Mouse (Mus musculus) lung, embryonic 16.5 days (tissue): ENCODE measurements at regions not wholly inside any gene's neighbourhood (a gene's known extent, or its start where the extent isn't known, plus 50 kb on each side); places are given as distances from the start of the nearest gene placed in this dataset.

Experiments
- ATAC-seq: fragments of 200-750 bp; cut with Nextera tagmentation; 2 replicates; pipeline ENCODE4 v1.8.0; 2017; ENCODE audit warnings: low read depth, mild to moderate bottlenecking, moderate library complexity
- H3K27ac ChIP-seq: fragments of 300-500 bp; sonication (generic); 2 replicates; pipeline ENCODE4 v1.5.1; 2014; ENCODE audit warnings: mild to moderate bottlenecking, control low read depth, low read length
- H3K27me3 ChIP-seq: fragments of 300-500 bp; sonication (generic); 2 replicates; pipeline ENCODE4 v1.6.1; 2014; ENCODE audit warnings: low read depth, low read length, mixed read lengths; ENCODE audit not compliant: control insufficient read depth, insufficient read depth
- H3K36me3 ChIP-seq: fragments of 300-500 bp; sonication (generic); 2 replicates; pipeline ENCODE4 v1.6.1; 2014; ENCODE audit warnings: low read length; ENCODE audit not compliant: control insufficient read depth, insufficient read depth
- H3K4me1 ChIP-seq: fragments of 300-500 bp; sonication (generic); replicated peaks from 2 replicates; pipeline ENCODE4 v1.6.1; 2014; ENCODE audit warnings: low read length, mixed read lengths; ENCODE audit not compliant: control insufficient read depth, insufficient read depth
- H3K4me2 ChIP-seq: fragments of 300-500 bp; sonication (generic); 2 replicates; pipeline ENCODE4 v1.6.1; 2014; ENCODE audit warnings: low read depth, low read length, control low read depth
- H3K4me3 ChIP-seq: fragments of 300-500 bp; sonication (generic); 2 replicates; pipeline ENCODE4 v1.5.1; 2014; ENCODE audit warnings: mild to moderate bottlenecking, low read length, control low read depth
- H3K9ac ChIP-seq: fragments of 300-500 bp; sonication (generic); 2 replicates; pipeline ENCODE4 v1.6.1; 2014; ENCODE audit warnings: low read length, control low read depth
- H3K9me3 ChIP-seq: fragments of 300-500 bp; sonication (generic); 2 replicates; pipeline ENCODE4 v1.6.1; 2016; ENCODE audit warnings: low read length; ENCODE audit not compliant: control insufficient read depth
- WGBS: fragments of 180-500 bp; shearing (Covaris S2); extraction: QIAGEN DNeasy Blood & Tissue Kit; methylation state at CpG from one replicate; pipeline ENCODE4 v1.1.7; 2014; 5-methylcytosine and 5-hydroxymethylcytosine counted together

DNA sequence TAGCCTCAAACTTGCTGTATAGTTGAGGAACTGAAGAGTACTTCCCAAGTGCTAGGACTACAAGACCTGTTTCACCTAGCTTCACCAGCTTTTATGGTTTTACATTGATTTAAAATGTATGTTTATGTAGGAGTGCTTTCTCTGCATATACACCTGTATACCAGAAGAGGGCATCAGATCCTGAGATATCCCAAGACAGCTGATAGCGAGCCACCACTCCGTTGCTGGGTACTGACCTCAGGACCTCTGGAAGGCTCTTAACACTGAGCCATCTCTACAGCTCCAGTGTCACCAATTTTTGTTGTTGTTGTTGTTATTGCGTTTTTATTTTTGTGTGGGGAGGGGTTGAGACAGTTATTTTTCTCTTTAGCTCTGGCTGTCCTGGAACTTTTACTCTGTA, 55.9 kb upstream of the Ddx3x start:
- no peaks in the 10 kb centered on the region; the same call in 1 of the 2 replicates for H3K27me3 ChIP-seq
- no peak overlapping the region for H3K4me2 ChIP-seq
- H3K4me1 ChIP-seq: no peaks in the 10 kb centered on the region
- no peak for ATAC-seq
- no peak overlapping the region for H3K27ac ChIP-seq
- no peak overlapping the region for H3K9ac ChIP-seq
- no peak overlapping the region for H3K4me3 ChIP-seq
- H3K9me3 ChIP-seq: no peaks in the 10 kb centered on the region
- H3K36me3 ChIP-seq: no peaks in the 10 kb centered on the region
- 16% methylated on average over 3 of the region's 3 CpGs for WGBS

DNA sequence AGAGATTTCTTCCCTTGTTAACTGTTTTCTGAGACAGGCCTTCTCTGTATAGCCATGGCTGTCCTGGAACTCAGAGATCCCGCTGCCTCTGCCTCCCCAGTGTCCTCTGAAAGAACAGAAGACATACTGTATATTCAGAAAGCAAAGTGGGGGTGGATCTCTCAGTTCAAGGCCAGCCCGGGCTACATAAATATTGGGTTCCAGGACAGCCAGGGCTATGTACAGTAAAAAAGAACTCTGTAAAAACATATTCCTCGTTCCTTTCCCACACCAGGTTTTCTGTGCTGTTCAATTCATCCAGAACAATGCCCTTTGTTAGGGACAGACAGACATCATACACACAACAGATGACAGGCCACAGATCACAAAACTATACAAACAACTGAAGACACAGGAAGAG, 54.3 kb upstream of the Ddx3x start:
- Histone ChIP-seq H3K4me1 (no peaks in the 10 kb centered on the region), H3K27ac (no peak overlapping the region), H3K9me3 (no peaks in the 10 kb centered on the region), H3K36me3 (no peaks in the 10 kb centered on the region), H3K4me2 (no peak overlapping the region), H3K4me3 (no peak overlapping the region), H3K27me3 (no peaks in the 10 kb centered on the region), H3K9ac (no peak overlapping the region)
- WGBS: 72% methylated on average over 3 of the region's 3 CpGs
- no peak for ATAC-seq

- Histone ChIP-seq H3K4me2 (peak overlapping the region; percentile 61), H3K9ac (peak overlapping the region; percentile 68), H3K4me1 (no peaks in the 10 kb centered on the region), H3K27ac (peak overlapping the region; percentile 89), H3K9me3 (no peaks in the 10 kb centered on the region), H3K36me3 (no peaks in the 10 kb centered on the region), H3K4me3 (peak overlapping the region; percentile 52), H3K27me3 (peaks cover under 1% of the 10 kb centered on the region; the same call in 1 of the 2 replicates)
- peak; percentile 53 for ATAC-seq
- WGBS: 29% methylated on average over 8 of the region's 8 CpGs
These were observed 50.7 kb upstream of the Ddx3x start for GRCm38 (mm10) chrX:13229891-13230614.

DNA sequence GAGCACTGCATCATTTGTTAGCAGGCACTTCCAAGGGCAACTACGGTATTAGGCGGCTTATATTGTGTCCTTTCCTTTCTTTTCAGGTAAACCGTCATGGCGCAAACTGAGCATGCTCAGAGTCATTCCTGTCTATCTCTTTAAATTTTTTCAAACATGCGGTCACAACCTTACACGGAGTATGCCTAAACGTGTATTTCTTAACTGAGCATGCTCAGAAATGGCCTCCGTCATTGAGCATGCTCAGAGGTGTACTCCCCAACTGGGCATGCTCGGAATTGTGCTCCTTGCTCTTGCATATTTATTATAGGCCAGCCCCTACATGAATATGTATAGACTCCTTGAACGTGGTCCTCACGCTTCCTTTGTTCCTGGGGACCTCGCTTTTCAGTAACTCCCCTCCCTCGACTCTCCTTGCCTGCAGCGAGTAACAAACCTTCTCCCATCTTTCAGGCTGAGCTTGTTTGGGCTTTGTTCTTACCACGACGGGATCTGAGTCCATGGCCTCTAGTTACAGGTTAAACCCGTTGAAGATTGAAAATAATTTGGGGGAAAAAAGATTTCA, 50.1 kb upstream of the Ddx3x start:
- H3K4me2 ChIP-seq: peak overlapping the region; percentile 61
- no peaks in the 10 kb centered on the region for H3K9me3 ChIP-seq
- H3K36me3 ChIP-seq: no peaks in the 10 kb centered on the region
- WGBS: 12% methylated on average over 17 of the region's 17 CpGs
- no peaks in the 10 kb centered on the region for H3K4me1 ChIP-seq
- peak overlapping the region; percentile 68 for H3K9ac ChIP-seq
- H3K27me3 ChIP-seq: peaks cover 3% of the 10 kb centered on the region; the same call in 1 of the 2 replicates
- H3K4me3 ChIP-seq: peak overlapping the region; percentile 52
- peak overlapping the region; percentile 89 for H3K27ac ChIP-seq
- ATAC-seq: peak; percentile 98
